Mouse (Mus musculus) cerebellum, postnatal 14 days (tissue): ENCODE results near the gene Alox5.

Experiments
- DNase-seq, 2 experiments: peaks; one replicate each; pipeline ENCODE4 v3.0.0; 2021; ENCODE audit warnings: mixed read lengths in 2 of 2

The Alox5 gene

GRCm38 (mm10) chr6:116385194-116386044, 75.6 kb downstream of the Alox5 start:
- DNase-seq, result no peak

- DNase-seq, result peak; percentile 39 to 44
Measured at GRCm38 (mm10) chr6:116383582-116383981, 77.4 kb downstream of the Alox5 start.

GRCm38 (mm10) chr6:116381605-116382004, 79.4 kb downstream of the Alox5 start:
- DNase-seq, result no peak

GRCm38 (mm10) chr6:116380157-116380556, 80.8 kb downstream of the Alox5 start:
- DNase-seq, result no peak

- DNase-seq, result no peak
Measured at GRCm38 (mm10) chr6:116378892-116379291, 82.1 kb downstream of the Alox5 start.

- no peak for DNase-seq
Measured at GRCm38 (mm10) chr6:116374618-116375017, 86.4 kb downstream of the Alox5 start.

GRCm38 (mm10) chr6:116374136-116374535, 86.8 kb downstream of the Alox5 start:
- no peak for DNase-seq

GRCm38 (mm10) chr6:116371500-116371899, 89.5 kb downstream of the Alox5 start:
- no peak for DNase-seq

GRCm38 (mm10) chr6:116370216-116370976, 90.6 kb downstream of the Alox5 start:
- no peak for DNase-seq

- no peak for DNase-seq
Measured at GRCm38 (mm10) chr6:116369811-116370210, 91.2 kb downstream of the Alox5 start.

GRCm38 (mm10) chr6:116367971-116368370, 93.0 kb downstream of the Alox5 start:
- no peak for DNase-seq

- no peak for DNase-seq
Measured at GRCm38 (mm10) chr6:116361993-116362392, 99.0 kb downstream of the Alox5 start.

GRCm38 (mm10) chr6:116361463-116361862, 99.5 kb downstream of the Alox5 start:
- no peak for DNase-seq
